Mouse (Mus musculus) forebrain, postnatal 0 days (tissue): ENCODE measurements around the gene Lacc1. TPM values are rescaled to one million over a fixed set of nuclear protein-coding genes. Genes with fewer than 3 reads are reported as not detected.
"Not testable (repeated sequence)": the region's sequence is repeated elsewhere in the genome, so short reads cannot be mapped to it uniquely, and the experiment has no call there.

ENCODE experiments used
- ATAC-seq: fragments of 200-750 bp; cut with Nextera tagmentation; 2 replicates; pipeline ENCODE4 v1.8.0; 2017; ENCODE audit warnings: mild to moderate bottlenecking, moderate library complexity
- DNase-seq: peaks from one replicate; pipeline ENCODE4 v3.0.0-alpha.2; 2015
- H3K27ac ChIP-seq: fragments of 300-500 bp; sonication (generic); 2 replicates; pipeline ENCODE4 v1.5.1; 2014; ENCODE audit warnings: low read depth, mild to moderate bottlenecking, antibody characterized with exemption, low read length, moderate library complexity, mixed read lengths
- H3K27me3 ChIP-seq: fragments of 300-500 bp; sonication (generic); 2 replicates; pipeline ENCODE4 v1.6.1; 2014; ENCODE audit warnings: mild to moderate bottlenecking, low read length, mixed read lengths; ENCODE audit not compliant: insufficient read depth
- H3K36me3 ChIP-seq: fragments of 300-500 bp; sonication (generic); 2 replicates; pipeline ENCODE4 v1.6.1; 2014; ENCODE audit warnings: mild to moderate bottlenecking, moderate library complexity; ENCODE audit not compliant: insufficient read depth
- H3K4me1 ChIP-seq: fragments of 300-500 bp; sonication (generic); 2 replicates; pipeline ENCODE4 v1.6.1; 2014; ENCODE audit warnings: antibody characterized with exemption; ENCODE audit not compliant: insufficient read depth
- H3K4me2 ChIP-seq: fragments of 300-500 bp; sonication (generic); 2 replicates; pipeline ENCODE4 v1.6.1; 2014; ENCODE audit warnings: low read depth, mild to moderate bottlenecking, moderate library complexity
- H3K4me3 ChIP-seq: fragments of 300-500 bp; sonication (generic); 2 replicates; pipeline ENCODE4 v1.5.1; 2014; ENCODE audit warnings: low read depth, low read length, mixed read lengths
- H3K9ac ChIP-seq: fragments of 300-500 bp; sonication (generic); 2 replicates; pipeline ENCODE4 v1.6.1; 2014; ENCODE audit warnings: mild to moderate bottlenecking
- H3K9me3 ChIP-seq: fragments of 300-500 bp; sonication (generic); 2 replicates; pipeline ENCODE4 v1.6.1; 2016; ENCODE audit warnings: low read length
- CTCF ChIP-seq: sonication (generic); IDR thresholded peaks from 2 replicates; pipeline ENCODE4 v1.5.1; 2016; ENCODE audit warnings: antibody characterized with exemption, control low read depth, low read depth
- WGBS: fragments of 180-500 bp; shearing (Covaris S2); extraction: QIAGEN DNeasy Blood & Tissue Kit; methylation state at CpG from one replicate; pipeline ENCODE4 v1.1.7; 2014; 5-methylcytosine and 5-hydroxymethylcytosine counted together
- polyA plus RNA-seq: library from polyadenylated mRNA; unstranded; fragments of >200 nt; fragmentation: Nextera tagmentation; extraction: Ambion mirVana; gene quantifications from 2 replicates; pipeline ENCODE4 v1.2.1, GENCODE M21; 2015
- total RNA-seq: library from RNA; depleted of rRNA; stranded (reverse); fragments of >200 nt; gene quantifications from 2 replicates; pipeline ENCODE4 v1.2.3, GENCODE M21; 2014; rRNA removed

Gene Lacc1
- total and polyA plus RNA-seq, 2 experiments from 2014 or later, result 2.0 to 6.0 TPM

- TF ChIP-seq CTCF, result peak; percentile 95
- ATAC-seq (peak; percentile 88), DNase-seq (peak; percentile 91)
- Histone ChIP-seq H3K4me2 (no peak overlapping the region), H3K27ac (no peak overlapping the region), H3K4me1 (no peaks in the 10 kb centered on the region), H3K9me3 (no peaks in the 10 kb centered on the region), H3K36me3 (no peaks in the 10 kb centered on the region), H3K4me3 (no peak overlapping the region), H3K27me3 (no peaks in the 10 kb centered on the region), H3K9ac (peak overlapping the region; percentile 45; the same call in 1 of the 2 replicates)
- 1% methylated on average over 3 of the region's 3 CpGs for WGBS
Measured at GRCm38 (mm10) chr14:77011804-77012203, 24.9 kb downstream of the Lacc1 start.

GRCm38 (mm10) chr14:77008238-77008637 lies 28.5 kb downstream of the Lacc1 start:
- Histone ChIP-seq H3K9ac (no peak overlapping the region), H3K4me3 (no peak overlapping the region), H3K27ac (no peak overlapping the region), H3K36me3 (no peaks in the 10 kb centered on the region), H3K4me2 (no peak overlapping the region), H3K9me3 (no peaks in the 10 kb centered on the region), H3K27me3 (no peaks in the 10 kb centered on the region), H3K4me1 (no peaks in the 10 kb centered on the region)
- WGBS, result 13% methylated on average over 3 of the region's 3 CpGs
- peak; percentile 77 for ATAC-seq
- peak; percentile 79 for DNase-seq
- TF ChIP-seq CTCF, result peak; percentile 79

DNA sequence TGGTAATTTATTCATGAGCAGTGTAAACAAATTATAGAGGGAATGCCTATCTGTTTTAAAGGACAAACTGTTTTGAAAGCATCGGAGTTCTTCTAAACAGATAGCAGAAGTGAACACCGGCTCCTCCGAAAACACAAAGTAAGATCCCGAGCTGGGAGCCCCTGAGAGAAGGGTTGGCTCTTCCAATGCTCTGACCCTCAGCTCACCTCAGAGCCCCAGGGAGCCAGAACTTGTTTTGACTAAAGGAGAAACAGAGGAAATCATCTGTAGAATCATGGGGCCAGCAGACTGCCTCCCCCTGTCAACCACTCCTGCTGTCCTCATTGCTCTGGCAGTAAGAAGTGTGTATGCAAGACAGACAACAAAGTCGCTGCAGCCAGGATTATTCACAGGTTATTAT lies 31.1 kb downstream of the Lacc1 start:
- Histone ChIP-seq H3K9ac (no peak overlapping the region), H3K27ac (no peak overlapping the region), H3K27me3 (no peaks in the 10 kb centered on the region), H3K4me2 (no peak overlapping the region), H3K9me3 (no peaks in the 10 kb centered on the region), H3K4me3 (no peak overlapping the region), H3K4me1 (no peaks in the 10 kb centered on the region), H3K36me3 (no peaks in the 10 kb centered on the region)
- no peak for TF ChIP-seq CTCF
- DNase-seq (no peak), ATAC-seq (no peak)
- 65% methylated on average over 5 of the region's 5 CpGs for WGBS

GRCm38 (mm10) chr14:77004740-77005139 lies 32.0 kb downstream of the Lacc1 start:
- ATAC-seq (no peak), DNase-seq (no peak)
- no peak overlapping the region for H3K9ac ChIP-seq
- H3K36me3 ChIP-seq, result no peaks in the 10 kb centered on the region
- H3K4me3 ChIP-seq, result no peak overlapping the region
- no peak overlapping the region for H3K4me2 ChIP-seq
- H3K27me3 ChIP-seq, result no peaks in the 10 kb centered on the region
- no peak for TF ChIP-seq CTCF
- H3K9me3 ChIP-seq, result no peaks in the 10 kb centered on the region
- no peaks in the 10 kb centered on the region for H3K4me1 ChIP-seq
- H3K27ac ChIP-seq, result no peak overlapping the region
- 65% methylated on average over 8 of the region's 8 CpGs for WGBS

DNA sequence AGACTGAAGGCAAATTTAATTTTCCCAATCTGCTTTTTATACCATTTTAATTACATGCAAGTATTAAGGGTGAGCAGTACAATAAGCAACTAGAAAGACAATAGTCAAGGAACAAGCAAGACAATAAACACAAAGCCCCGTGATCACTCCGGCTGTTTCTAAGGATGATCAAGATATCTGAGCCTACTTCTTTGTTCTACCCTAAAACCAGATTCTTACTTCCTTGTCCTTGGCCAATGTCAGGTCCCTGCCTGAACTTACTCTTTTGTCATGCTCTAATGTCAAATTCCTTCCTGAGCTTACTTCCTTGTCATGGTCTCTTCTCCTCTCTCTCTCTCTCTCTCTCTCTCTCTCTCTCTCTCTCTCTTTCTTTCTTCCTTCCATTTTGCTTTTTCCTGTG lies 46.4 kb downstream of the Lacc1 start:
- H3K9ac ChIP-seq, DNase-seq, H3K9me3 ChIP-seq, H3K4me1 ChIP-seq, H3K27ac ChIP-seq, ATAC-seq, H3K36me3 ChIP-seq, H3K27me3 ChIP-seq, H3K4me3 ChIP-seq, H3K4me2 ChIP-seq: not testable (repeated sequence)
- WGBS, result 81% methylated on average over 2 of the region's 2 CpGs

GRCm38 (mm10) chr14:76981781-76982180 lies 54.9 kb downstream of the Lacc1 start:
- Histone ChIP-seq H3K36me3 (no peaks in the 10 kb centered on the region), H3K27me3 (no peaks in the 10 kb centered on the region), H3K9ac (no peak overlapping the region), H3K4me1 (no peaks in the 10 kb centered on the region), H3K4me2 (no peak overlapping the region), H3K9me3 (no peaks in the 10 kb centered on the region), H3K27ac (peak overlapping the region; percentile 45; the same call in 1 of the 2 replicates), H3K4me3 (no peak overlapping the region)
- peak; percentile 48 for DNase-seq
- TF ChIP-seq CTCF, result no peak
- ATAC-seq, result peak; percentile 16; the same call in 1 of the 2 replicates
- WGBS, result 29% methylated on average over 1 of the region's 1 CpGs

DNA sequence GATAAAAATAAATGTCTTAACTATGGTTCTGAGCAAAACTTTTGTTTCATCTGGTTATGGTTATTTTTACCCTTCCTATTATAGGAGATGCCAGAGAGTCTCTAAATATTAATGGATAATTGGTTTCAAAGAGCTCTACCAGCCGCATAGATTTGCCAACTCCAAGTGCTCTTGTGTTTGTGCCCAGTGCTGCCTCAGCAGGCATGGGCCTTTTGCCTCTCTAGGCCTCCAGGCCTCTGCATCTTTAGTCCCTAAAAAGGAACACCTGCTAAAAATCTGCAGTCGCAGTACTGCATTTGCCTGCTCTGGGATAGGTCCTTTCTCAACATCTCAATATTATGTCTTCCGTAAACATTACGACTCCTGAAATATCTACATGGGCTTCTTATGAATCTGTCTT lies 55.5 kb downstream of the Lacc1 start:
- Histone ChIP-seq H3K9me3 (no peaks in the 10 kb centered on the region), H3K4me2 (no peak overlapping the region), H3K9ac (no peak overlapping the region), H3K4me3 (no peak overlapping the region), H3K27me3 (no peaks in the 10 kb centered on the region), H3K27ac (no peak overlapping the region), H3K36me3 (no peaks in the 10 kb centered on the region), H3K4me1 (no peaks in the 10 kb centered on the region)
- 87% methylated on average over 4 of the region's 4 CpGs for WGBS
- ATAC-seq (no peak), DNase-seq (no peak)
- no peak for TF ChIP-seq CTCF

GRCm38 (mm10) chr14:76979569-76979968 lies 57.1 kb downstream of the Lacc1 start:
- DNase-seq (no peak), ATAC-seq (no peak)
- Histone ChIP-seq H3K4me3 (no peak overlapping the region), H3K4me1 (no peaks in the 10 kb centered on the region), H3K4me2 (no peak overlapping the region), H3K36me3 (no peaks in the 10 kb centered on the region), H3K27me3 (no peaks in the 10 kb centered on the region), H3K27ac (no peak overlapping the region), H3K9me3 (no peaks in the 10 kb centered on the region), H3K9ac (no peak overlapping the region)
- 57% methylated on average over 9 of the region's 9 CpGs for WGBS
- no peak for TF ChIP-seq CTCF

Other genes starting within 250 kb of the Lacc1 start
- 0.43 and 1.3 TPM in 2 replicates for gene Ccdc122, start 132 bp downstream of the Lacc1 start, total RNA-seq
- 1.0 and 2.0 TPM in 2 replicates for gene Ccdc122, start 132 bp downstream of the Lacc1 start, polyA plus RNA-seq
- gene Enox1, start 119.9 kb upstream of the Lacc1 start, total RNA-seq, result 61.7 and 61.8 TPM in 2 replicates
- 33.9 and 39.9 TPM in 2 replicates for gene Enox1, start 119.9 kb upstream of the Lacc1 start, polyA plus RNA-seq